Mouse (Mus musculus) ES-E14 (cell line): ENCODE measurements around the gene Vash1. TPM values are rescaled to one million over a fixed set of nuclear protein-coding genes. Genes with fewer than 3 reads are reported as not detected.

Source experiments
- DNase-seq: peaks from one replicate; pipeline ENCODE4 v3.0.0-alpha.2; 2013; ENCODE audit warnings: low read depth, low spot score
- H3K27ac ChIP-seq: 2 replicates; pipeline ENCODE4 v1.5.1; 2012; ENCODE audit warnings: low read depth, mild to moderate bottlenecking, low read length, moderate library complexity, mixed read lengths; ENCODE audit not compliant: poor library complexity, insufficient read depth, severe bottlenecking
- H3K36me3 ChIP-seq: 2 replicates; pipeline ENCODE4 v1.6.1; 2012; ENCODE audit warnings: mild to moderate bottlenecking, low read length, moderate library complexity, mixed read lengths; ENCODE audit not compliant: control insufficient read depth, poor library complexity, insufficient read depth, severe bottlenecking
- H3K4me1 ChIP-seq, 2 experiments: fragments of 150-350 bp in 1 of 2; sonication (generic) in 1 of 2; 2 replicates each; pipeline ENCODE4 v1.6.1; 2012; ENCODE audit warnings: low read length in 2 of 2, mild to moderate bottlenecking in 1 of 2, mixed read lengths in 1 of 2; ENCODE audit not compliant: control insufficient read depth in 2 of 2, insufficient read depth in 2 of 2, poor library complexity in 1 of 2
- H3K4me3 ChIP-seq, 2 experiments: fragments of 150-350 bp in 1 of 2; sonication (generic) in 1 of 2; 2 replicates each; pipeline ENCODE4 v1.5.1; 2012; ENCODE audit warnings: low read length in 2 of 2, low read depth in 1 of 2, mild to moderate bottlenecking in 1 of 2, mixed read lengths in 1 of 2; ENCODE audit not compliant: insufficient read depth in 1 of 2, poor library complexity in 1 of 2, severe bottlenecking in 1 of 2
- H3K9ac ChIP-seq: 2 replicates; pipeline ENCODE4 v1.6.1; 2012; ENCODE audit warnings: low read depth, mild to moderate bottlenecking, low read length, mixed read lengths; ENCODE audit not compliant: poor library complexity, insufficient read depth, severe bottlenecking
- H3K9me3 ChIP-seq: fragments of 150-350 bp; sonication (generic); 2 replicates; pipeline ENCODE4 v1.6.1; 2012; ENCODE audit warnings: low read depth, mild to moderate bottlenecking, low read length; ENCODE audit not compliant: control insufficient read depth, insufficient read depth
- CHD2 ChIP-seq: IDR thresholded peaks from 2 replicates; pipeline ENCODE4 v1.6.1; 2014; ENCODE audit warnings: mild to moderate bottlenecking, low read depth, low read length, inconsistent platforms
- HCFC1 ChIP-seq: IDR thresholded peaks from 2 replicates; pipeline ENCODE4 v1.6.1; 2012; ENCODE audit warnings: low read length, inconsistent platforms, borderline replicate concordance; ENCODE audit not compliant: insufficient read depth
- MAFK ChIP-seq: IDR thresholded peaks from 2 replicates; pipeline ENCODE4 v1.6.1; 2014; ENCODE audit warnings: mild to moderate bottlenecking, low read depth, low read length, inconsistent platforms; ENCODE audit not compliant: insufficient read depth
- ZC3H11A ChIP-seq: IDR thresholded peaks from 2 replicates; pipeline ENCODE4 v1.6.1; 2012; ENCODE audit warnings: low read depth, mild to moderate bottlenecking, inconsistent platforms, low read length, borderline replicate concordance
- ZNF384 ChIP-seq: IDR thresholded peaks from 2 replicates; pipeline ENCODE4 v1.6.1; 2012; ENCODE audit warnings: low read depth, low read length, inconsistent platforms
- in situ Hi-C, 2 experiments: fragments of 600-800 bp; cut with MboI; formaldehyde crosslinking; loops; one replicate each; pipeline ENCODE4 v1.15.1; 2025; ENCODE audit warnings: low sequenced_read_pairs in 2 of 2, inconsistent platforms in 1 of 2; ENCODE audit not compliant: unreplicated experiment in 2 of 2
- total RNA-seq: library from RNA; depleted of rRNA; stranded (reverse); fragments of 300-350 nt; gene quantifications from 2 replicates; pipeline ENCODE4 v1.2.3, GENCODE M21; 2012

The Vash1 gene
- total RNA-seq, 1 experiment: 4.0 TPM

DNA sequence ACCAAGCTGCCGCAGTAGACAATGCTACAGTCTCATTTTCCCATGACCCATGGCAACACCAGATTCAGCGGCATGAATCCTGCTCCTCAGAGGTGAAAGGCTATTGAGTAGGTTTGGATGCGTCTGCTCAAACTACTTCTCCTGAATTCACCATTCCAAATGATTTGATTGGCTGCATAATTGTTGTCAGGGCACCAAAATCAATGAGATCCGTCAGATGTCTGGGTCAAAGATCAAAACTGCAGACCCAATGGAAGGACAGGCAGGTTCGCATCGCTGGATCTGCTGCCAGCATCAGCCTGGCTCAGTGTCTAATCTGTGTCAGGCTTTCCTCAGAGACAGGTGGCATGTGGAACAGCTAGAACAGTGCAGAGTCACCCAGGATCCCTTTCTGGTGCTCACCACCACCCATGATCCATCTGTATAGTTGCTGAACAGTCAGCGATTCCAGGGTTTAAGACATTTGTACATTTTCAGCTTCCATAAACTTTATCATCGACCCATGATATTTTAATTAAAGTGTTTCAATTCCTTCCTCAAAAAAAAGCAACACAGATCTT is 27.1 kb upstream of the Vash1 start:
- no peaks in the 10 kb centered on the region for H3K9me3 ChIP-seq
- in situ Hi-C loops: no loop called here
- H3K27ac ChIP-seq: no peak overlapping the region
- TF ChIP-seq MAFK (no peak), ZC3H11A (no peak), CHD2 (no peak), ZNF384 (no peak), HCFC1 (no peak)
- no peak overlapping the region for H3K9ac ChIP-seq
- no peaks in the 10 kb centered on the region for H3K4me1 ChIP-seq
- H3K36me3 ChIP-seq: no peaks in the 10 kb centered on the region
- no peak for DNase-seq
- no peak overlapping the region for H3K4me3 ChIP-seq

- Histone ChIP-seq H3K27ac (no peak overlapping the region), H3K9me3 (no peaks in the 10 kb centered on the region), H3K4me3 (no peak overlapping the region), H3K9ac (no peak overlapping the region), H3K4me1 (no peaks in the 10 kb centered on the region), H3K36me3 (no peaks in the 10 kb centered on the region)
- no peak for DNase-seq
- TF ChIP-seq CHD2 (no peak), MAFK (no peak), ZC3H11A (no peak), HCFC1 (no peak), ZNF384 (no peak)
- in situ Hi-C loops: no loop called here
Observed at GRCm38 (mm10) chr12:86652570-86653041, 25.9 kb upstream of the Vash1 start.

DNA sequence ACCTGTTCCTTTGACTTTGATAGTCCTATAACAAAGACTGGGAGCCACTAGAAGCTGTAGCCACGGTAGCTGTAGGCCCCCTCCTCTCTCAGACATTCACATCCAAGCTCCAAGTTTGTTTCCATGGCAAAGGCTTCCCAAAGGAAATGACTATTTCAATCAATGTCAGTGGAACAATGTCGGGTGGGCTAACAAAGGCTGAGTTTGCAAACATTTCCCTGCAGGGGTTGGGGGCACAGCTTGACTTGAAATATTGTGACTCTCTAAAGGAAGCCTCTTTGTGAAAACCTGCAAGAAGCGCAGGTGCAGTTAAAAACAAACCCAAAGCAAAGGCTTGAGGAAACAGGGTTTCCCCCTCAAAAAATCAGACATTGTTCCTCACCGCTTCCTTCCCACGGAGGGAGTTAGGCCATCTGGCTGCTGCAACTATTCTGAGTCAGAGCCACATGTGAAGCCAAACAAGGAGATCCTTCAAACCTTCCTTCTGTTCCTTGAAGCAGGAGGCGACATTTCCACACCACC is 19.0 kb upstream of the Vash1 start:
- TF ChIP-seq MAFK (no peak), ZNF384 (no peak), HCFC1 (no peak), ZC3H11A (no peak), CHD2 (no peak)
- H3K27ac ChIP-seq: no peak overlapping the region

DNA sequence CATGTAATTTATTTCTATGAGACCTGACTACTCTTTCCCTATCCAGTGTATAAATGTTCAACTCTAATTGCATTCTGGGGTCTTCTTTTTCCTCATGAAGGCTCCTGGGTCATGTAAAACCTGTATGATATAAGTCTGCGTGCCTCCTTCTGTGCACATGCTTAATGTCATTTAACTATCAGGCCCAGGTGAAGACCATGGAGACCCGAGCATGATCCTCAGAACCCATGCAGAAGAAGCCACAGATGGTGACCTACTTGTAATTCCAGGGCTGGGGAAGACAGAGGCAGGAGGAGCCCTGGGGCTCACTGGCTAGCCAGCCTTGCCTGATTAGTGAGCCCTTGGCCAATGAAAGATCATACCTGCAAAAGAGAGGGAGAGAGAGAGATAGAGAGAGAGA is 18.0 kb upstream of the Vash1 start:
- TF ChIP-seq ZNF384: no peak
- Histone ChIP-seq H3K4me1 (no peaks in the 10 kb centered on the region), H3K27ac (no peak overlapping the region), H3K36me3 (no peaks in the 10 kb centered on the region), H3K9me3 (no peaks in the 10 kb centered on the region), H3K9ac (no peak overlapping the region), H3K4me3 (no peak overlapping the region)
- in situ Hi-C loops: no loop called here
- no peak for DNase-seq

More for the DNA sequence above, 19.0 kb upstream of the Vash1 start:
- DNase-seq: no peak
- Histone ChIP-seq H3K4me3 (no peak overlapping the region), H3K9ac (no peak overlapping the region), H3K9me3 (no peaks in the 10 kb centered on the region), H3K4me1 (no peaks in the 10 kb centered on the region), H3K36me3 (no peaks in the 10 kb centered on the region)
- in situ Hi-C loops: no loop called here

DNA sequence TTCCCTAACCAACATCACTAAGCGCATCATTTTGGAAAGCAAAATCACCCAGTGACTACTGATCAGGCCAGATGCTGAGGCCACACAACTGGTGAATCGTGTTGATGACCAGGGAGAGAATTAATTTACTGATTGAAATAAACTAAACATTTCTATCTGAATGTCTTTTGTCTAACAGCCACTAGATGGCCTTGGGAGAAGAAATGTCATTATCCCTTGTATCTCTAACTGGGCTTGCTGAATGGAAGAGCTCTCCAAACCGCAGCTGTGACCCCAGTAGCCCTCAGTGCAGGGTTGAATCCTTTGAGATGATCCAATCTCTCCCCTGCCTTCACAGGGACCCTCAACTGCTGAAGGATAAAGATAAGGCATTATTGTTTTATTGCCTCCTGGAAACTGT is 12.8 kb upstream of the Vash1 start:
- DNase-seq: no peak
- Histone ChIP-seq H3K4me1 (no peaks in the 10 kb centered on the region), H3K36me3 (no peaks in the 10 kb centered on the region), H3K9ac (no peak overlapping the region), H3K9me3 (no peaks in the 10 kb centered on the region), H3K4me3 (no peak overlapping the region), H3K27ac (no peak overlapping the region)
- TF ChIP-seq MAFK (no peak), HCFC1 (no peak), ZC3H11A (no peak), ZNF384 (no peak), CHD2 (no peak)
- in situ Hi-C loops: no loop called here
